In the genomic region with DNA sequence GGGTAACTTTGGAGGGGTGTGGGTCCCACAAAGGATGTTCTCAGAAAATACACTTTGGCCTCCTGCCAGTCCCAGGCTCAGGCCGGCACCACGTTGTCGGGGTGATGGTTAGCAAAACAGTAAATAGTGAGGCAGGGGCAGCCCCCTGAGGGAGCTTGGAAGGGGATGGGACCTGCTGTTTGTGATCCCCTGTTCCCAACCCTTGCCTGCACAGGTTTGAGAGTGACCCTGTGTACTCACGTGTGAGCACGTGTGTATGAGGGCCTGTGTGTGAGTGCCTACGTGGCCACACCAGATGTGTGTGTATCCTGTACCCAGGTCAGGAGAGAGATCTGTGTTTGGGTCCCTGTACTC, we compare ENCODE assay signal across 8 mouse cellular contexts. TPM values are rescaled to one million over a fixed set of nuclear protein-coding genes. Genes with fewer than 3 reads are reported as not detected.
DNase-seq lines count a peak whose midpoint lies in the region; ATAC-seq lines count a peak whose summit lies in the region.

No protein-coding gene starts in this region.

- peak overlapping the region; percentile 64 for H3K4me2 ChIP-seq in lung, embryonic 15.5 days
- peak overlapping the region; percentile 62 for H3K4me2 ChIP-seq in forebrain, embryonic 12.5 days
- H3K4me2 ChIP-seq in intestine, embryonic 15.5 days (replicated peaks), result peak overlapping the region; percentile 67
- H3K4me2 ChIP-seq in neural tube, embryonic 14.5 days (ENCODE audit: low read depth, low read length), result no peak overlapping the region

- peak overlapping the region; percentile 97 for H3K27ac ChIP-seq in lung, embryonic 15.5 days
- peak overlapping the region; percentile 79 for H3K27ac ChIP-seq in forebrain, embryonic 12.5 days
- peak overlapping the region; percentile 96 for H3K27ac ChIP-seq in intestine, embryonic 15.5 days
- H3K27ac ChIP-seq in neural tube, embryonic 14.5 days (ENCODE audit: low read depth, low read length), result peak overlapping the region; percentile 69

- no peaks in the 10 kb centered on the region for H3K27me3 ChIP-seq in lung, embryonic 15.5 days
- H3K27me3 ChIP-seq in forebrain, embryonic 12.5 days, result 0 out of 2 replicates have a peak, but pooled peaks cover 4% of the 10 kb centered on the region
- H3K27me3 ChIP-seq in intestine, embryonic 15.5 days (replicated peaks), result no peaks in the 10 kb centered on the region
- no peaks in the 10 kb centered on the region for H3K27me3 ChIP-seq in neural tube, embryonic 14.5 days (ENCODE audit: control insufficient read depth, insufficient read depth, low read length)

- peaks cover 11% of the 10 kb centered on the region; the same call in 1 of the 2 replicates for H3K36me3 ChIP-seq in lung, embryonic 15.5 days
- no peaks in the 10 kb centered on the region for H3K36me3 ChIP-seq in forebrain, embryonic 12.5 days (replicated peaks)
- H3K36me3 ChIP-seq in intestine, embryonic 15.5 days, result peaks cover 3% of the 10 kb centered on the region; the same call in 1 of the 2 replicates
- no peaks in the 10 kb centered on the region for H3K36me3 ChIP-seq in neural tube, embryonic 14.5 days (ENCODE audit: control insufficient read depth, insufficient read depth, low read length)

- H3K4me3 ChIP-seq in lung, embryonic 15.5 days, result no peak overlapping the region
- H3K4me3 ChIP-seq in forebrain, embryonic 12.5 days (replicated peaks), result no peak overlapping the region
- H3K4me3 ChIP-seq in intestine, embryonic 15.5 days (replicated peaks), result peak overlapping the region; percentile 21; the same call in 1 of the 2 replicates
- no peak overlapping the region for H3K4me3 ChIP-seq in neural tube, embryonic 14.5 days (ENCODE audit: low read depth, low read length)

- no peak for DNase-seq in lung, postnatal 25 days (ENCODE audit: low spot score)
- DNase-seq in adrenal gland, postnatal 10 days, result no peak
- no peak for DNase-seq in layer of hippocampus, adult 9-10 months (ENCODE audit: low spot score)
- no peak for DNase-seq in frontal cortex, adult 2 months (ENCODE audit: extremely low spot score in 1 of 2, low spot score in 1 of 2)

- 6% methylated on average over 6 of the region's 6 CpGs for WGBS in lung, embryonic 15.5 days
- 16% methylated on average over 6 of the region's 6 CpGs for WGBS in forebrain, embryonic 12.5 days
- 22% methylated on average over 6 of the region's 6 CpGs for WGBS in intestine, embryonic 15.5 days
- 18% methylated on average over 6 of the region's 6 CpGs for WGBS in neural tube, embryonic 14.5 days

- ATAC-seq in lung, embryonic 15.5 days (ENCODE audit: borderline replicate concordance, extremely low read depth, low FRiP score, low TSS enrichment), result peak; percentile 15
- peak; percentile 34; the same call in 1 of the 2 replicates for ATAC-seq in forebrain, embryonic 12.5 days (ENCODE audit: low FRiP score)
- ATAC-seq in intestine, embryonic 15.5 days, result peak; percentile 18
- ATAC-seq in neural tube, embryonic 14.5 days (ENCODE audit: low read depth), result peak; percentile 29; the same call in 1 of the 2 replicates

- H3K9me3 ChIP-seq in lung, embryonic 15.5 days, result no peaks in the 10 kb centered on the region
- H3K9me3 ChIP-seq in forebrain, embryonic 12.5 days, result no peaks in the 10 kb centered on the region
- H3K9me3 ChIP-seq in intestine, embryonic 15.5 days, result no peaks in the 10 kb centered on the region
- no peaks in the 10 kb centered on the region for H3K9me3 ChIP-seq in neural tube, embryonic 14.5 days (ENCODE audit: control insufficient read depth, low read length)

- H3K4me1 ChIP-seq in lung, embryonic 15.5 days, result peaks cover 42% of the 10 kb centered on the region
- peaks cover 34% of the 10 kb centered on the region for H3K4me1 ChIP-seq in forebrain, embryonic 12.5 days
- H3K4me1 ChIP-seq in intestine, embryonic 15.5 days (replicated peaks), result peaks cover 83% of the 10 kb centered on the region
- H3K4me1 ChIP-seq in neural tube, embryonic 14.5 days (ENCODE audit: control insufficient read depth, insufficient read depth, low read length), result peaks cover 19% of the 10 kb centered on the region

- H3K9ac ChIP-seq in lung, embryonic 15.5 days, result peak overlapping the region; percentile 50
- peak overlapping the region; percentile 61; the same call in 1 of the 2 replicates for H3K9ac ChIP-seq in forebrain, embryonic 12.5 days
- peak overlapping the region; percentile 62 for H3K9ac ChIP-seq in intestine, embryonic 15.5 days
- peak overlapping the region; percentile 52; the same call in 1 of the 2 replicates for H3K9ac ChIP-seq in neural tube, embryonic 14.5 days (replicated peaks; ENCODE audit: low read depth, low read length)

RNA-seq across cellular contexts. Expression of a gene that starts 16.4 kb away (rescaled TPM):
- polyA plus RNA-seq in lung, embryonic 15.5 days (2015; fragmentation: Nextera tagmentation; extraction: Ambion mirVana), result 2.5 and 5.1 TPM in 2 replicates
- 0.78 TPM in 1 of 2 replicates, not detected in the other for polyA plus RNA-seq in forebrain, embryonic 12.5 days (2016; fragmentation: Nextera tagmentation; extraction: Ambion mirVana)
- polyA plus RNA-seq in intestine, embryonic 15.5 days (2015; fragmentation: Nextera tagmentation; extraction: Ambion mirVana), result 1.4 and 4.3 TPM in 2 replicates
- polyA plus RNA-seq in neural tube, embryonic 14.5 days (2014; fragmentation: Nextera tagmentation; extraction: Ambion mirVana), result 2.3 and 4.8 TPM in 2 replicates
- 1,000 to 10,000 TPM in 1 of 2 experiments, 100 to 1,000 TPM in 1; 272 to 1,179 TPM for total RNA-seq in adrenal gland, postnatal 10 days (2021)
- polyA plus RNA-seq in frontal cortex, adult 2 months (2012; rRNA removed), result 0.50 and 1.8 TPM in 2 replicates

RNA-seq across cellular contexts. Expression of a gene that starts 21.6 kb away (rescaled TPM):
- 125 and 130 TPM in 2 replicates for polyA plus RNA-seq in lung, embryonic 15.5 days (2015; fragmentation: Nextera tagmentation; extraction: Ambion mirVana)
- 5.4 and 6.3 TPM in 2 replicates for polyA plus RNA-seq in forebrain, embryonic 12.5 days (2016; fragmentation: Nextera tagmentation; extraction: Ambion mirVana)
- polyA plus RNA-seq in intestine, embryonic 15.5 days (2015; fragmentation: Nextera tagmentation; extraction: Ambion mirVana), result 130 and 145 TPM in 2 replicates
- 3.9 and 5.6 TPM in 2 replicates for polyA plus RNA-seq in neural tube, embryonic 14.5 days (2014; fragmentation: Nextera tagmentation; extraction: Ambion mirVana)
- total RNA-seq in adrenal gland, postnatal 10 days (2021), result 10 to 100 TPM; 26.7 to 39.3 TPM
- polyA plus RNA-seq in frontal cortex, adult 2 months (2012; rRNA removed), result 11.0 and 11.2 TPM in 2 replicates

RNA-seq across cellular contexts. Expression of a gene that starts 40.6 kb away (rescaled TPM):
- polyA plus RNA-seq in lung, embryonic 15.5 days (2015; fragmentation: Nextera tagmentation; extraction: Ambion mirVana), result 2.4 and 7.4 TPM in 2 replicates
- polyA plus RNA-seq in forebrain, embryonic 12.5 days (2016; fragmentation: Nextera tagmentation; extraction: Ambion mirVana), result 1.3 TPM in 1 of 2 replicates, not detected in the other
- 4.8 and 4.9 TPM in 2 replicates for polyA plus RNA-seq in intestine, embryonic 15.5 days (2015; fragmentation: Nextera tagmentation; extraction: Ambion mirVana)
- 1.4 and 4.3 TPM in 2 replicates for polyA plus RNA-seq in neural tube, embryonic 14.5 days (2014; fragmentation: Nextera tagmentation; extraction: Ambion mirVana)
- 100 to 1,000 TPM; 196 to 793 TPM for total RNA-seq in adrenal gland, postnatal 10 days (2021)
- 1.7 and 2.0 TPM in 2 replicates for polyA plus RNA-seq in frontal cortex, adult 2 months (2012; rRNA removed)

RNA-seq across cellular contexts. Expression of a gene that starts 47.6 kb away (rescaled TPM):
- 0.34 and 0.87 TPM in 2 replicates for polyA plus RNA-seq in lung, embryonic 15.5 days (2015; fragmentation: Nextera tagmentation; extraction: Ambion mirVana)
- not detected in 2 replicates for polyA plus RNA-seq in forebrain, embryonic 12.5 days (2016; fragmentation: Nextera tagmentation; extraction: Ambion mirVana)
- 5.4 and 5.6 TPM in 2 replicates for polyA plus RNA-seq in intestine, embryonic 15.5 days (2015; fragmentation: Nextera tagmentation; extraction: Ambion mirVana)
- polyA plus RNA-seq in neural tube, embryonic 14.5 days (2014; fragmentation: Nextera tagmentation; extraction: Ambion mirVana), result not detected in 2 replicates
- total RNA-seq in adrenal gland, postnatal 10 days (2021), result not detected
- not detected in 2 replicates for polyA plus RNA-seq in frontal cortex, adult 2 months (2012; rRNA removed)

RNA-seq across cellular contexts. Expression of a gene that starts 50.3 kb away (rescaled TPM):
- polyA plus RNA-seq in lung, embryonic 15.5 days (2015; fragmentation: Nextera tagmentation; extraction: Ambion mirVana), result 22.8 and 28.3 TPM in 2 replicates
- polyA plus RNA-seq in forebrain, embryonic 12.5 days (2016; fragmentation: Nextera tagmentation; extraction: Ambion mirVana), result 10.8 and 15.9 TPM in 2 replicates
- polyA plus RNA-seq in intestine, embryonic 15.5 days (2015; fragmentation: Nextera tagmentation; extraction: Ambion mirVana), result 44.9 and 57.4 TPM in 2 replicates
- 16.0 and 21.4 TPM in 2 replicates for polyA plus RNA-seq in neural tube, embryonic 14.5 days (2014; fragmentation: Nextera tagmentation; extraction: Ambion mirVana)
- total RNA-seq in adrenal gland, postnatal 10 days (2021), result 10 to 100 TPM in 1 of 2 experiments, 1 to 10 TPM in 1; 5.1 to 15.8 TPM
- 81.6 and 81.9 TPM in 2 replicates for polyA plus RNA-seq in frontal cortex, adult 2 months (2012; rRNA removed)

Comparison
In these comparisons a context has a peak if more than half of its experiments do, and no peak if none do; other contexts are left out.
1. RNA of a gene that starts 21.6 kb away (polyA plus RNA-seq): 125 to 130 TPM in lung, embryonic 15.5 days and 130 to 145 TPM in intestine, embryonic 15.5 days; 11.0 to 11.2 TPM in frontal cortex, adult 2 months, 5.4 to 6.3 TPM in forebrain, embryonic 12.5 days and 3.9 to 5.6 TPM in neural tube, embryonic 14.5 days; every median in the first group is over 10 times any median in the second.
2. Peak in every context shown above with its lines, with median percentiles within 50 percentile points of each other: ATAC-seq, H3K27ac ChIP-seq and H3K9ac ChIP-seq.